Mouse (Mus musculus): ENCODE measurements at regions not wholly inside any gene's neighbourhood (a gene's known extent, or its start where the extent isn't known, plus 50 kb on each side); places are given as distances from the start of the nearest gene placed in this dataset.

GRCm38 (mm10) chr13:107561529-107561928 is 482.7 kb upstream of the Smim15 start:
- no peak for TF ChIP-seq CTCF (conservative IDR thresholded peaks at IDR 0.05; ENCODE audit: low read length)
- TF ChIP-seq POU5F1 (IDR thresholded peaks at IDR 0.05; ENCODE audit: borderline replicate concordance, low read length), result no peak

Data from E14TG2a.4 (cell line).